Mouse (Mus musculus): Measurements from ENCODE around the gene Tmem30b.
"Not testable (repeated sequence)": the region's sequence is repeated elsewhere in the genome, so short reads cannot be mapped to it uniquely, and the experiment has no call there.

Tmem30b gene

GRCm38 (mm10) chr12:73558525-73559195 lies 12.5 kb upstream of the Tmem30b start:
- no peak for DNase-seq (ENCODE audit: low read depth, low spot score)

- peak; percentile 72 for DNase-seq (ENCODE audit: low read depth, low spot score)
These were observed 8.0 kb upstream of the Tmem30b start for GRCm38 (mm10) chr12:73554155-73554554.

GRCm38 (mm10) chr12:73548259-73548658 lies 2.1 kb upstream of the Tmem30b start:
- DNase-seq (ENCODE audit: low read depth, low spot score), result no peak

GRCm38 (mm10) chr12:73547646-73548045 lies 1.5 kb upstream of the Tmem30b start:
- no peak for DNase-seq (ENCODE audit: low read depth, low spot score)

- no peak for DNase-seq (ENCODE audit: low read depth, low spot score)
These were observed 513 bp downstream of the Tmem30b start for GRCm38 (mm10) chr12:73545672-73546085.

- no peak for DNase-seq (ENCODE audit: low read depth, low spot score)
These were observed 1.2 kb downstream of the Tmem30b start for GRCm38 (mm10) chr12:73544736-73545671.

GRCm38 (mm10) chr12:73543191-73543590 lies 3.0 kb downstream of the Tmem30b start:
- DNase-seq (ENCODE audit: low read depth, low spot score), result no peak

- no peak for DNase-seq (ENCODE audit: low read depth, low spot score)
These were observed 5.8 kb downstream of the Tmem30b start for GRCm38 (mm10) chr12:73540402-73540801.

GRCm38 (mm10) chr12:73539151-73539550 lies 7.0 kb downstream of the Tmem30b start:
- DNase-seq (ENCODE audit: low read depth, low spot score), result no peak

GRCm38 (mm10) chr12:73538139-73538508 lies 8.1 kb downstream of the Tmem30b start:
- not testable (repeated sequence) for DNase-seq (ENCODE audit: low read depth, low spot score)

GRCm38 (mm10) chr12:73537499-73538138 lies 8.6 kb downstream of the Tmem30b start:
- no peak for DNase-seq (ENCODE audit: low read depth, low spot score)

- DNase-seq (ENCODE audit: low read depth, low spot score), result peak; percentile 72
These were observed 11.6 kb downstream of the Tmem30b start for GRCm38 (mm10) chr12:73534591-73534990.

GRCm38 (mm10) chr12:73531889-73532479 lies 14.2 kb downstream of the Tmem30b start:
- no peak for DNase-seq (ENCODE audit: low read depth, low spot score)

GRCm38 (mm10) chr12:73529590-73529989 lies 16.6 kb downstream of the Tmem30b start:
- no peak for DNase-seq (ENCODE audit: low read depth, low spot score)

- DNase-seq (ENCODE audit: low read depth, low spot score), result no peak
These were observed 17.1 kb downstream of the Tmem30b start for GRCm38 (mm10) chr12:73529131-73529530.

- DNase-seq (ENCODE audit: low read depth, low spot score), result not testable (repeated sequence)
These were observed 18.1 kb downstream of the Tmem30b start for GRCm38 (mm10) chr12:73528142-73528541.

- no peak for DNase-seq (ENCODE audit: low read depth, low spot score)
These were observed 20.8 kb downstream of the Tmem30b start for GRCm38 (mm10) chr12:73525254-73525885.

GRCm38 (mm10) chr12:73523066-73523465 lies 23.1 kb downstream of the Tmem30b start:
- DNase-seq (ENCODE audit: low read depth, low spot score), result no peak

- no peak for DNase-seq (ENCODE audit: low read depth, low spot score)
These were observed 24.2 kb downstream of the Tmem30b start for GRCm38 (mm10) chr12:73521944-73522343.

GRCm38 (mm10) chr12:73521238-73521841 lies 24.9 kb downstream of the Tmem30b start:
- DNase-seq (ENCODE audit: low read depth, low spot score), result no peak

- DNase-seq (ENCODE audit: low read depth, low spot score), result no peak
These were observed 28.4 kb downstream of the Tmem30b start for GRCm38 (mm10) chr12:73517768-73518167.
